Mouse (Mus musculus) midbrain, embryonic 11.5 days (tissue): Measurements from ENCODE around the gene Coro7. TPM values are rescaled to one million over a fixed set of nuclear protein-coding genes. Genes with fewer than 3 reads are reported as not detected.

Source experiments
- ATAC-seq: fragments of 200-750 bp; cut with Nextera tagmentation; 2 replicates; pipeline ENCODE4 v1.8.0; 2017; ENCODE audit warnings: moderate TSS enrichment, moderate library complexity; ENCODE audit not compliant: low FRiP score
- DNase-seq: peaks from one replicate; pipeline ENCODE4 v3.0.0; 2015; ENCODE audit warnings: low spot score; ENCODE audit errors: missing footprints
- H3K27ac ChIP-seq: fragments of 300-500 bp; sonication (generic); 2 replicates; pipeline ENCODE4 v1.5.1; 2014; ENCODE audit warnings: low read depth, low read length
- H3K27me3 ChIP-seq: fragments of 300-500 bp; sonication (generic); 2 replicates; pipeline ENCODE4 v1.6.1; 2014; ENCODE audit warnings: mild to moderate bottlenecking, low read length, moderate library complexity, mixed read lengths; ENCODE audit not compliant: control insufficient read depth, insufficient read depth
- H3K36me3 ChIP-seq: fragments of 300-500 bp; sonication (generic); 2 replicates; pipeline ENCODE4 v1.6.1; 2014; ENCODE audit warnings: mild to moderate bottlenecking, low read length, moderate library complexity, mixed read lengths; ENCODE audit not compliant: control insufficient read depth, insufficient read depth
- H3K4me1 ChIP-seq: fragments of 300-500 bp; sonication (generic); 2 replicates; pipeline ENCODE4 v1.6.1; 2014; ENCODE audit warnings: low read length; ENCODE audit not compliant: control insufficient read depth, insufficient read depth
- H3K4me2 ChIP-seq: fragments of 300-500 bp; sonication (generic); 2 replicates; pipeline ENCODE4 v1.6.1; 2014; ENCODE audit warnings: mild to moderate bottlenecking, moderate library complexity
- H3K4me3 ChIP-seq: fragments of 300-500 bp; sonication (generic); 2 replicates; pipeline ENCODE4 v1.5.1; 2014; ENCODE audit warnings: low read depth, low read length
- H3K9ac ChIP-seq: fragments of 300-500 bp; sonication (generic); 2 replicates; pipeline ENCODE4 v1.6.1; 2014; ENCODE audit warnings: low read length
- H3K9me3 ChIP-seq: fragments of 300-500 bp; sonication (generic); 2 replicates; pipeline ENCODE4 v1.6.1; 2016; ENCODE audit warnings: low read length; ENCODE audit not compliant: control insufficient read depth
- WGBS: fragments of 180-500 bp; shearing (Covaris S2); extraction: QIAGEN DNeasy Blood & Tissue Kit; methylation state at CpG from one replicate; pipeline ENCODE4 v1.1.7; 2014; 5-methylcytosine and 5-hydroxymethylcytosine counted together
- polyA plus RNA-seq: library from polyadenylated mRNA; unstranded; fragments of >200 nt; fragmentation: Nextera tagmentation; extraction: Ambion mirVana; gene quantifications from 2 replicates; pipeline ENCODE4 v1.2.1, GENCODE M21; 2014

Gene Coro7
- polyA plus RNA-seq, 1 experiment from 2014 or later = 13.6 TPM

GRCm38 (mm10) chr16:4667190-4667808 is 12.3 kb downstream of the Coro7 start:
- Histone ChIP-seq H3K27me3 (no peaks in the 10 kb centered on the region), H3K36me3 (no peaks in the 10 kb centered on the region), H3K9ac (no peak overlapping the region), H3K4me2 (no peak overlapping the region), H3K27ac (no peak overlapping the region), H3K9me3 (no peaks in the 10 kb centered on the region), H3K4me1 (no peaks in the 10 kb centered on the region), H3K4me3 (no peak overlapping the region)
- DNase-seq (peak; percentile 99), ATAC-seq (peak; percentile 83; the same call in 1 of the 2 replicates)
- WGBS = 29% methylated on average over 3 of the region's 3 CpGs

GRCm38 (mm10) chr16:4665726-4666125 is 13.9 kb downstream of the Coro7 start:
- H3K4me2 ChIP-seq = no peak overlapping the region
- ATAC-seq (no peak), DNase-seq (no peak)
- WGBS = 98% methylated on average over 2 of the region's 2 CpGs
- H3K9me3 ChIP-seq = no peaks in the 10 kb centered on the region
- H3K36me3 ChIP-seq = no peaks in the 10 kb centered on the region; the same call in 1 of the 2 replicates
- H3K27ac ChIP-seq = no peak overlapping the region
- H3K9ac ChIP-seq = no peak overlapping the region
- H3K4me3 ChIP-seq = no peak overlapping the region
- H3K27me3 ChIP-seq = no peaks in the 10 kb centered on the region
- no peaks in the 10 kb centered on the region for H3K4me1 ChIP-seq

- Histone ChIP-seq H3K9ac (no peak overlapping the region), H3K27me3 (no peaks in the 10 kb centered on the region), H3K36me3 (no peaks in the 10 kb centered on the region; the same call in 1 of the 2 replicates), H3K4me3 (no peak overlapping the region), H3K9me3 (no peaks in the 10 kb centered on the region), H3K4me1 (peaks cover 4% of the 10 kb centered on the region; the same call in 1 of the 2 replicates), H3K27ac (no peak overlapping the region), H3K4me2 (no peak overlapping the region)
- ATAC-seq = no peak
- WGBS = 74% methylated on average over 2 of the region's 2 CpGs
- peak; percentile 17 for DNase-seq
Measured at GRCm38 (mm10) chr16:4663806-4664205, 15.8 kb downstream of the Coro7 start.

- WGBS = 72% methylated on average over 2 of the region's 2 CpGs
- DNase-seq (peak; percentile 76), ATAC-seq (no peak)
- Histone ChIP-seq H3K4me3 (no peak overlapping the region), H3K27me3 (no peaks in the 10 kb centered on the region), H3K4me1 (peaks cover 4% of the 10 kb centered on the region; the same call in 1 of the 2 replicates), H3K4me2 (no peak overlapping the region), H3K9me3 (no peaks in the 10 kb centered on the region), H3K36me3 (no peaks in the 10 kb centered on the region; the same call in 1 of the 2 replicates), H3K9ac (no peak overlapping the region), H3K27ac (no peak overlapping the region)
Measured at GRCm38 (mm10) chr16:4661605-4662004, 18.0 kb downstream of the Coro7 start.

GRCm38 (mm10) chr16:4659326-4659725 is 20.3 kb downstream of the Coro7 start:
- 24% methylated on average over 2 of the region's 2 CpGs for WGBS
- Histone ChIP-seq H3K9me3 (no peaks in the 10 kb centered on the region), H3K27me3 (no peaks in the 10 kb centered on the region), H3K4me1 (peaks cover 18% of the 10 kb centered on the region), H3K4me3 (no peak overlapping the region), H3K4me2 (no peak overlapping the region), H3K9ac (0 out of 2 replicates have a peak overlapping the region, but pooled peaks have one; percentile 7), H3K27ac (no peak overlapping the region), H3K36me3 (no peaks in the 10 kb centered on the region; the same call in 1 of the 2 replicates)
- peak; percentile 84 for DNase-seq
- ATAC-seq = no peak

- H3K9ac ChIP-seq = 0 out of 2 replicates have a peak overlapping the region, but pooled peaks have one; percentile 7
- WGBS = 24% methylated on average over 10 of the region's 11 CpGs
- H3K4me3 ChIP-seq = no peak overlapping the region
- H3K4me1 ChIP-seq = peaks cover 18% of the 10 kb centered on the region
- H3K27ac ChIP-seq = no peak overlapping the region
- no peaks in the 10 kb centered on the region for H3K27me3 ChIP-seq
- no peaks in the 10 kb centered on the region for H3K9me3 ChIP-seq
- H3K36me3 ChIP-seq = no peaks in the 10 kb centered on the region; the same call in 1 of the 2 replicates
- DNase-seq = peak; percentile 86
- no peak overlapping the region for H3K4me2 ChIP-seq
- ATAC-seq = no peak
Measured at GRCm38 (mm10) chr16:4658781-4659245, 20.8 kb downstream of the Coro7 start.

GRCm38 (mm10) chr16:4656571-4657081 is 23.0 kb downstream of the Coro7 start:
- Histone ChIP-seq H3K4me1 (peaks cover 18% of the 10 kb centered on the region), H3K9ac (no peak overlapping the region), H3K4me3 (no peak overlapping the region), H3K4me2 (no peak overlapping the region), H3K27ac (peak overlapping the region; percentile 22; the same call in 1 of the 2 replicates), H3K36me3 (no peaks in the 10 kb centered on the region; the same call in 1 of the 2 replicates), H3K27me3 (no peaks in the 10 kb centered on the region), H3K9me3 (no peaks in the 10 kb centered on the region)
- DNase-seq (peak; percentile 70), ATAC-seq (no peak)
- 63% methylated on average over 9 of the region's 9 CpGs for WGBS

- peak; percentile 87 for DNase-seq
- H3K27me3 ChIP-seq = no peaks in the 10 kb centered on the region
- H3K36me3 ChIP-seq = no peaks in the 10 kb centered on the region
- peaks cover 18% of the 10 kb centered on the region for H3K4me1 ChIP-seq
- peak; percentile 72 for ATAC-seq
- no peaks in the 10 kb centered on the region for H3K9me3 ChIP-seq
- H3K4me2 ChIP-seq = no peak overlapping the region
- no peak overlapping the region for H3K9ac ChIP-seq
- 18% methylated on average over 11 of the region's 11 CpGs for WGBS
- peak overlapping the region; percentile 22; the same call in 1 of the 2 replicates for H3K27ac ChIP-seq
- no peak overlapping the region for H3K4me3 ChIP-seq
Measured at GRCm38 (mm10) chr16:4655764-4656570, 23.6 kb downstream of the Coro7 start.
